Mouse (Mus musculus) CH12.LX (cell line): ENCODE results near the gene Pde4b.

Experiments
- CTCF ChIP-seq, 2 experiments: IDR thresholded peaks in 1 of 2; conservative IDR thresholded peaks in 1 of 2; 2 replicates each; pipeline ENCODE4 v1.5.1; 2011 to 2012; ENCODE audit warnings: low read depth in 2 of 2, low read length in 2 of 2, improper control_type of control experiment in 1 of 2, inconsistent platforms in 1 of 2, mild to moderate bottlenecking in 1 of 2, moderate library complexity in 1 of 2
- EP300 ChIP-seq: IDR thresholded peaks from 2 replicates; pipeline ENCODE4 v1.6.1; 2011; ENCODE audit warnings: low read length, improper control_type of control experiment
- ETS1 ChIP-seq: conservative IDR thresholded peaks from 2 replicates; pipeline ENCODE4 v1.6.1; 2012; ENCODE audit warnings: low read depth, mild to moderate bottlenecking, inconsistent platforms, low read length, improper control_type of control experiment, moderate library complexity
- HCFC1 ChIP-seq: IDR thresholded peaks from 2 replicates; pipeline ENCODE4 v1.6.1; 2012; ENCODE audit warnings: low read depth, mild to moderate bottlenecking, inconsistent platforms, low read length, improper control_type of control experiment
- JUN ChIP-seq: IDR thresholded peaks from 2 replicates; pipeline ENCODE4 v1.6.1; 2011; ENCODE audit warnings: low read depth, mild to moderate bottlenecking, low read length, improper control_type of control experiment, moderate library complexity; ENCODE audit not compliant: insufficient read depth
- POLR2A ChIP-seq: IDR thresholded peaks from 2 replicates; pipeline ENCODE4 v1.6.1; 2011; ENCODE audit warnings: low read depth, mild to moderate bottlenecking, improper control_type of control experiment, low read length
- POLR2AphosphoS2 ChIP-seq: IDR thresholded peaks from 2 replicates; pipeline ENCODE4 v1.6.1; 2011; ENCODE audit warnings: low read depth, low read length, improper control_type of control experiment
- USF1 ChIP-seq: IDR thresholded peaks from 2 replicates; pipeline ENCODE4 v1.6.1; 2014; ENCODE audit warnings: low read depth, mild to moderate bottlenecking, inconsistent platforms, low read length, improper control_type of control experiment
- USF2 ChIP-seq: conservative IDR thresholded peaks from 2 replicates; pipeline ENCODE4 v1.6.1; 2011; ENCODE audit warnings: low read depth, low read length, improper control_type of control experiment
- ZNF384 ChIP-seq: IDR thresholded peaks from 2 replicates; pipeline ENCODE4 v1.6.1; 2012; ENCODE audit warnings: low read depth, low read length, improper control_type of control experiment, inconsistent platforms

DNA sequence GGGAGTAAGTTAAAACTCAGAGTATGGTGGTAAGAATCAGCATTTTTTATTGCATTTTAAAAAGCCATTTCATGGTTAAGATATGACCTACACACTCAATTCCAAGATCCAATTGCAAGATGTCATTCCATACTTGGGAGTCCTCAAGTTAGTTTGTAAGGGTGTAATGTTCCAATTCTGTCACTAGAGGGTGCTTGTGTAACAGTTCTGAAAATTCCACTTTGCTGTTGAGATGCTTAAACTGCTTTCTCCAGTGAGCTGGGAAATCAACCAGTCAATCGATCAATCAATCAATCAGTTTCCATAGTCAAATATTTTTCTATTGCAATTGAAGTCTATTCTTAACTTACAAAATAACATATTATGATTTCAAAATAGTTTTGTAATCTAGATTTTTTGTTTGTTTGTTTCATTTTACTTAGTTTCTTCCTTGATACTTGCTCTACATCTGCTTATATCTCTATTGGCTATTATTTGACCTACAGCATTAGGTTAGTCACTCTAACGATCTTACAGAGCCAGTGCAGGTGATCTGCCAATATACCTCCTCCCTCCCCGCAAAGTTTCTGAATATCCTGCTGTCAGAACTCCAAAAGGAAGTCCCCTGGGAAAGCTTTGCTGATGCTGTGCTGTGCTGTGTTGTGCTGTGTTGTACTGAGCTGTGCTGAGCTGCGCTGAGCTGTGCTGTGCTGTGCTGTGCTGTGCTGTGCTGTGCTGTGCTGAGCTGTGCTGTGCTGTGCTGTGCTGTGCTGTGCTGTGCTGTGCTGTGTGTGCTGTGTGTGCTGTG is 406.2 kb downstream of the Pde4b start:
- no peak for TF ChIP-seq POLR2AphosphoS2
- no peak for TF ChIP-seq USF1
- no peak for TF ChIP-seq ZNF384
- TF ChIP-seq CTCF (conservative IDR thresholded peaks at IDR 0.05 in 1 of 2, IDR thresholded peaks at IDR 0.05 in 1 of 2; ENCODE audit: low read depth in 2 of 2, low read length in 2 of 2) = peak; percentile 87 to 94
- TF ChIP-seq EP300 = no peak
- no peak for TF ChIP-seq USF2
- TF ChIP-seq POLR2A = no peak
- TF ChIP-seq JUN = no peak
- TF ChIP-seq ETS1 = no peak
- no peak for TF ChIP-seq HCFC1
